Mouse (Mus musculus) small intestine, adult 2 months (tissue): ENCODE measurements around the gene Mphosph9. TPM values are rescaled to one million over a fixed set of nuclear protein-coding genes. Genes with fewer than 3 reads are reported as not detected.

Experiments
- H3K27ac ChIP-seq: fragments of 200-500 bp; 2 replicates; pipeline ENCODE4 v1.5.1; 2012; ENCODE audit warnings: low read depth, low read length, control low read depth, inconsistent platforms; ENCODE audit not compliant: insufficient read depth
- H3K27me3 ChIP-seq: fragments of 200-500 bp; 2 replicates; pipeline ENCODE4 v1.6.1; 2012; ENCODE audit warnings: mild to moderate bottlenecking, moderate library complexity, low read length, inconsistent platforms; ENCODE audit not compliant: control insufficient read depth, insufficient read depth
- H3K36me3 ChIP-seq: fragments of 200-500 bp; 2 replicates; pipeline ENCODE4 v1.6.1; 2012; ENCODE audit warnings: mild to moderate bottlenecking, low read length, control low read depth, inconsistent platforms; ENCODE audit not compliant: control insufficient read depth, insufficient read depth
- H3K4me1 ChIP-seq: fragments of 200-500 bp; 2 replicates; pipeline ENCODE4 v1.6.1; 2012; ENCODE audit warnings: low read length, inconsistent platforms, mixed read lengths; ENCODE audit not compliant: control insufficient read depth, insufficient read depth, insufficient read length
- H3K4me3 ChIP-seq: fragments of 200-500 bp; 2 replicates; pipeline ENCODE4 v1.5.1; 2012; ENCODE audit warnings: low read depth, mild to moderate bottlenecking, control low read depth, inconsistent platforms, low read length, moderate library complexity
- CTCF ChIP-seq: fragments of 200-500 bp; IDR thresholded peaks from 2 replicates; pipeline ENCODE4 v1.5.1; 2012; ENCODE audit warnings: low read depth, mild to moderate bottlenecking, control low read depth, inconsistent platforms, low read length, moderate library complexity, mixed read lengths; ENCODE audit not compliant: insufficient replicate concordance, insufficient read length; ENCODE audit errors: extremely low read depth
- POLR2A ChIP-seq: fragments of 200-500 bp; IDR thresholded peaks from 2 replicates; pipeline ENCODE4 v1.6.1; 2012; ENCODE audit warnings: low read depth, mild to moderate bottlenecking, control low read depth, inconsistent platforms, low read length, moderate library complexity
- WGBS: fragments of 180-500 bp; shearing (Covaris S2); methylation state at CpG from one replicate; pipeline ENCODE4 v1.1.7; 2018; 5-methylcytosine and 5-hydroxymethylcytosine counted together
- polyA plus RNA-seq: library from polyadenylated mRNA; depleted of rRNA; stranded (reverse); fragments of >200 nt; gene quantifications from 2 replicates; pipeline ENCODE4 v1.2.3, GENCODE M21; 2012

Mphosph9 gene
- polyA plus RNA-seq, 1 experiment = 1.4 TPM

GRCm38 (mm10) chr5:124234778-124235177 lies 93.0 kb downstream of the Mphosph9 start:
- Histone ChIP-seq H3K4me3 (no peak overlapping the region), H3K27me3 (no peaks in the 10 kb centered on the region), H3K27ac (no peak overlapping the region), H3K36me3 (no peaks in the 10 kb centered on the region), H3K4me1 (peaks cover 3% of the 10 kb centered on the region; the same call in 1 of the 2 replicates)
- TF ChIP-seq POLR2A = no peak
- no peak for TF ChIP-seq CTCF
- WGBS = 93% methylated on average over 6 of the region's 6 CpGs

- Histone ChIP-seq H3K36me3 (no peaks in the 10 kb centered on the region), H3K4me3 (no peak overlapping the region), H3K27me3 (no peaks in the 10 kb centered on the region), H3K27ac (no peak overlapping the region), H3K4me1 (peaks cover 3% of the 10 kb centered on the region; the same call in 1 of the 2 replicates)
- no peak for TF ChIP-seq POLR2A
- TF ChIP-seq CTCF = no peak
- WGBS = 66% methylated on average over 12 of the region's 12 CpGs
These were observed 93.7 kb downstream of the Mphosph9 start for GRCm38 (mm10) chr5:124233874-124234661.

- TF ChIP-seq POLR2A = no peak
- no peak for TF ChIP-seq CTCF
- H3K36me3 ChIP-seq = no peaks in the 10 kb centered on the region
- no peak overlapping the region; the same call in 1 of the 2 replicates for H3K27ac ChIP-seq
- no peak overlapping the region for H3K4me3 ChIP-seq
- 84% methylated on average over 8 of the region's 8 CpGs for WGBS
- H3K4me1 ChIP-seq = peaks cover 3% of the 10 kb centered on the region; the same call in 1 of the 2 replicates
- no peaks in the 10 kb centered on the region for H3K27me3 ChIP-seq
These were observed 94.7 kb downstream of the Mphosph9 start for GRCm38 (mm10) chr5:124233144-124233465.

GRCm38 (mm10) chr5:124232360-124233143 lies 95.2 kb downstream of the Mphosph9 start:
- no peak overlapping the region; the same call in 1 of the 2 replicates for H3K27ac ChIP-seq
- 59% methylated on average over 18 of the region's 18 CpGs for WGBS
- no peaks in the 10 kb centered on the region for H3K36me3 ChIP-seq
- peaks cover 3% of the 10 kb centered on the region; the same call in 1 of the 2 replicates for H3K4me1 ChIP-seq
- H3K4me3 ChIP-seq = no peak overlapping the region
- TF ChIP-seq CTCF (no peak), POLR2A (no peak)
- H3K27me3 ChIP-seq = no peaks in the 10 kb centered on the region

- TF ChIP-seq CTCF (no peak), POLR2A (no peak)
- Histone ChIP-seq H3K4me1 (peaks cover 15% of the 10 kb centered on the region), H3K27ac (no peak overlapping the region), H3K4me3 (no peak overlapping the region), H3K27me3 (no peaks in the 10 kb centered on the region), H3K36me3 (no peaks in the 10 kb centered on the region)
- WGBS = 80% methylated on average over 9 of the region's 9 CpGs
These were observed 97.3 kb downstream of the Mphosph9 start for GRCm38 (mm10) chr5:124230461-124230860.

- no peak overlapping the region for H3K27ac ChIP-seq
- TF ChIP-seq CTCF (no peak), POLR2A (no peak)
- peaks cover 11% of the 10 kb centered on the region for H3K4me1 ChIP-seq
These were observed 100.6 kb downstream of the Mphosph9 start for GRCm38 (mm10) chr5:124227193-124227592.

GRCm38 (mm10) chr5:124226494-124226893 lies 101.3 kb downstream of the Mphosph9 start:
- H3K36me3 ChIP-seq = no peaks in the 10 kb centered on the region
- no peak overlapping the region for H3K4me3 ChIP-seq
- H3K27me3 ChIP-seq = no peaks in the 10 kb centered on the region
- no peak overlapping the region for H3K27ac ChIP-seq
- peaks cover 11% of the 10 kb centered on the region for H3K4me1 ChIP-seq
- no peak for TF ChIP-seq CTCF
- no peak for TF ChIP-seq POLR2A
- WGBS = 63% methylated on average over 4 of the region's 4 CpGs

More at GRCm38 (mm10) chr5:124227193-124227592, 100.6 kb downstream of the Mphosph9 start:
- Histone ChIP-seq H3K27me3 (no peaks in the 10 kb centered on the region), H3K4me3 (no peak overlapping the region), H3K36me3 (no peaks in the 10 kb centered on the region)
- 87% methylated on average over 6 of the region's 6 CpGs for WGBS
